Mouse (Mus musculus) inflammation-experienced regulatory T-cells, adult 6 months (primary cell): ENCODE measurements around the gene Pex11b. TPM values are rescaled to one million over a fixed set of nuclear protein-coding genes. Genes with fewer than 3 reads are reported as not detected.
"Not testable (repeated sequence)": the region's sequence is repeated elsewhere in the genome, so short reads cannot be mapped to it uniquely, and the experiment has no call there.

Experiments used
- ATAC-seq: one replicate; pipeline ENCODE4 v1.8.0; 2017
- polyA plus RNA-seq, 3 experiments: library from polyadenylated mRNA; unstranded; fragments of 100-300 nt; shearing (Covaris generic); gene quantifications; one replicate each; pipeline ENCODE4 v1.2.1; 2017

Pex11b gene
- polyA plus RNA-seq, 3 experiments from 2014 or later, result 45.8 to 63.4 (median 54.9) TPM

GRCm38 (mm10) chr3:96678456-96678855 is 43.3 kb downstream of the Pex11b start:
- ATAC-seq, result no peak

- no peak for ATAC-seq
Observed at GRCm38 (mm10) chr3:96679159-96679674, 44.0 kb downstream of the Pex11b start.

GRCm38 (mm10) chr3:96680269-96680956 is 45.2 kb downstream of the Pex11b start:
- ATAC-seq, result no peak

- no peak for ATAC-seq
Observed at GRCm38 (mm10) chr3:96683496-96683895, 48.3 kb downstream of the Pex11b start.

GRCm38 (mm10) chr3:96684151-96684821 is 49.1 kb downstream of the Pex11b start:
- ATAC-seq, result no peak

GRCm38 (mm10) chr3:96684822-96685156 is 49.6 kb downstream of the Pex11b start:
- ATAC-seq, result no peak

GRCm38 (mm10) chr3:96686057-96686456 is 50.9 kb downstream of the Pex11b start:
- not testable (repeated sequence) for ATAC-seq

GRCm38 (mm10) chr3:96688854-96689253 is 53.7 kb downstream of the Pex11b start:
- no peak for ATAC-seq

DNA sequence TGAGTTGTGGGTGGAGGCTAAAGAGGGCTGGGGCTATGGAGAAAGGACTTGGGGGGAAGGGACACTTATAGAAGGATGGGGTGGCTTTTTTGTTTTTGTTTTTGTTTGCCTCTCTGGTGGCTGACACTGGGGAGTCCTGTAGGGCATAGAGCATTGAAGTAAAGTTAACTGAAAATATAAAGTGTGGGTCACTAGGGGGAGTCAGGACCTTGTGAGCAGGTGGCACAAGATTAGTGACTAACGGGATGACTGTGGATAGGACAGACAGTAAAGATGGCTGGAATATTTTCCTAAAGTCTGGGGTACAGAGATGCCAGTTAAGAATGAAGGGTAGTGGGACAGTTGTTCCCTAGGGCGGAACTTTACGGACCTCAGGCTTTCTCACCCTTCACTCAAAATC is 55.1 kb downstream of the Pex11b start:
- no peak for ATAC-seq

DNA sequence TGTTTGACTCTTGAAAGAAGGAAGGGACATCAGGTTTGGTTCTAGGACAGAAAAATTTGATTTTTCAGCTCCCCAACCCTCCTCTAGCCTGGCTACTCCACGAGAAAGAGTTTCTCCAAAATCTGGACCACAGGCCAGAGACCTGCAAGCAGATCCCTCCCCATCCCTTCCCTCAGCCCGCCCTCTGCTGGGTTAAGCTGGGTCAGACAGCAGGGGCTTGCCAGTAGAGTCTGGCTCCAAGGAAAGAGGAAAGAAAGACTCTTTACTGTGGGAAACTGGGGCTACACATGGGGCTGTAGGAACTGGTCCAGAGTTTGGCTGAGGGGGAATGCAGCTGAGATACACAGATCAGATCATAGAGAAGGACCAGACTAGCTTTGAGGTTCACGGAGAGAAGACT is 57.3 kb downstream of the Pex11b start:
- ATAC-seq, result no peak

GRCm38 (mm10) chr3:96693579-96693978 is 58.4 kb downstream of the Pex11b start:
- no peak for ATAC-seq

Other genes starting within 250 kb of the Pex11b start
- not detected for gene BC107364, start 183.1 kb upstream of the Pex11b start, polyA plus RNA-seq
- not detected for gene Hfe2, start 110.2 kb upstream of the Pex11b start, polyA plus RNA-seq
- 100 to 1,000 TPM; 160 to 366 (median 354) TPM for gene Txnip, start 77.4 kb upstream of the Pex11b start, polyA plus RNA-seq
- 1 to 10 TPM in 1 of 3 experiments, not detected in 2; 2.1 TPM for gene Gm16253, start 58.4 kb upstream of the Pex11b start, polyA plus RNA-seq
- 10 to 100 TPM; 26.9 to 48.9 (median 33.8) TPM for gene Polr3gl, start 41.2 kb upstream of the Pex11b start, polyA plus RNA-seq
- under 1 TPM in 1 of 3 experiments, not detected in 2; 0.17 TPM for gene Ankrd34a, start 38.7 kb upstream of the Pex11b start, polyA plus RNA-seq
- gene Lix1l, start 34.2 kb upstream of the Pex11b start, polyA plus RNA-seq, result under 1 TPM; 0.34 to 0.61 (median 0.43) TPM
- gene Rbm8a, start 5.4 kb upstream of the Pex11b start, polyA plus RNA-seq, result 100 to 1,000 TPM; 102 to 149 (median 134) TPM
- under 1 TPM in 1 of 3 experiments, not detected in 2; 0.10 TPM for gene Gm42957, start 98 bp downstream of the Pex11b start, polyA plus RNA-seq
- not detected for gene Itga10, start 10.2 kb downstream of the Pex11b start, polyA plus RNA-seq
- under 1 TPM in 2 of 3 experiments, not detected in 1; 0.53 to 0.97 TPM for gene Ankrd35, start 34.8 kb downstream of the Pex11b start, polyA plus RNA-seq
- 10 to 100 TPM; 34.3 to 65.5 (median 46.6) TPM for gene Pias3, start 61.0 kb downstream of the Pex11b start, polyA plus RNA-seq
- 1 to 10 TPM in 2 of 3 experiments, under 1 TPM in 1; 0.86 to 2.5 (median 1.3) TPM for gene Nudt17, start 73.2 kb downstream of the Pex11b start, polyA plus RNA-seq
- 10 to 100 TPM; 61.8 to 74.4 (median 63.7) TPM for gene Polr3c, start 92.3 kb downstream of the Pex11b start, polyA plus RNA-seq
- gene Rnf115, start 92.3 kb downstream of the Pex11b start, polyA plus RNA-seq, result 10 to 100 TPM; 44.6 to 73.7 (median 47.3) TPM
- under 1 TPM in 1 of 3 experiments, not detected in 2; 0.94 TPM for gene Pdzk1, start 193.9 kb downstream of the Pex11b start, polyA plus RNA-seq
- 10 to 100 TPM; 50.8 to 77.5 (median 75.0) TPM for gene Cd160, start 194.0 kb downstream of the Pex11b start, polyA plus RNA-seq